Mouse (Mus musculus) megakaryocyte progenitor cell, adult 5-6 weeks (primary cell): Measurements from ENCODE around the gene Cep250. TPM values are rescaled to one million over a fixed set of nuclear protein-coding genes. Genes with fewer than 3 reads are reported as not detected.
"Not testable (repeated sequence)": the region's sequence is repeated elsewhere in the genome, so short reads cannot be mapped to it uniquely, and the experiment has no call there.

Experiments used
- ATAC-seq: replicated peaks from 2 replicates; pipeline ENCODE4 v1.8.0; 2016; ENCODE audit warnings: mild to moderate bottlenecking, moderate TSS enrichment, inconsistent platforms; ENCODE audit not compliant: poor library complexity
- total RNA-seq, 2 experiments: library from RNA; stranded (forward) in 1 of 2; stranded (reverse) in 1 of 2; fragments of 157-497, 149-512 nt in 1 of 2; fragments of 200-1000 nt in 1 of 2; gene quantifications; 2 replicates each; pipeline versions ENCODE4 v1.2.3 to v1.2.4; 2015 to 2017

Cep250 gene
- 9.6 and 12.7 TPM in 2 replicates for total RNA-seq (2015)
- 30.7 and 44.6 TPM in 2 replicates for total RNA-seq (2017)

DNA sequence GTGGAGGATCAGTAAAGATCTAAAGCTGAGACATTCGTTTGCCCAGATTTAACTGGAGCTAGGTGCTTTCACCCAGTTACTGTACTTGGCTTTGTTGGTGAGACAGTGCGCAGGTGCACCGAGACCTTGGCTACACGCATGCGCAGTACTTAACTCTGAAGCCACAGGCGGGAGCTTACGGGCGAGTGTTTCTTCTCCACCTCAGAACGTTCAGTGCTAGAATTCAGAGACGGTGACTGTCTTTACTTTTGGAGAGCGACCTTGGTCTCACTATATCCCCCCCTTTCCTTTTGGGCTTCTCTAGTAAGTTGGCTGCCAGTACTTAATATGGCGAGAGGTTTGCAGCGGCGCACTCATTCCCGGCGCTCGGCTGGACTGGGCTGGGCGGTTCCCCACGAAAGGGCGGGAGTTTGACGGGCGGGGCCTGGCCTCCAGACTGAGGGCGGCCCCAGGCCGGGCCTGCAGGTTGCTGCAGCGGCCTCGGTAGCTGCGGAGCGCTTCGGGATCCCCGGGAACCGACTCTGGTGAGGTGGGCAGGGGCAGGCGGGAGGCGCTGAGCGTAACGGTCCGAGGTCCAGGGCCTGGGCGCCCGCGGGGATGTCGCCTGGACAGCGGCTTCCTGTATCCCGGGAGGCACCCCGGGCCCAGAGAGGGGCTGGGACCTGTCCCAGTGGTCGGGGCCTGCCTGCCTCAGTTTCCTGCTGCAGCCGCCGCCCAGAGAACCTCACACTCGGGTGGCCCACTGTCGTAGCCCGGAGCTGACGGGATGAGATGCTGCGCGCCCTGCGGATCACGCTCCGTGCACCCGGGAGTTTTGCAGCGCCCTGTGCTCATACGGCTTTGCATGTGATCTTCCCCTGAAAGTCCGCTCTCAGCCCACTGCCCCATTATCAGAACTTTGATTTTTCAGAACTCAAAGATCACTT lies at the start of gene Cep250:
TSS of gene Cep250 (plus strand) at position 325 of the 926 bp plus-strand sequence.
- peak; percentile 95 for ATAC-seq

DNA sequence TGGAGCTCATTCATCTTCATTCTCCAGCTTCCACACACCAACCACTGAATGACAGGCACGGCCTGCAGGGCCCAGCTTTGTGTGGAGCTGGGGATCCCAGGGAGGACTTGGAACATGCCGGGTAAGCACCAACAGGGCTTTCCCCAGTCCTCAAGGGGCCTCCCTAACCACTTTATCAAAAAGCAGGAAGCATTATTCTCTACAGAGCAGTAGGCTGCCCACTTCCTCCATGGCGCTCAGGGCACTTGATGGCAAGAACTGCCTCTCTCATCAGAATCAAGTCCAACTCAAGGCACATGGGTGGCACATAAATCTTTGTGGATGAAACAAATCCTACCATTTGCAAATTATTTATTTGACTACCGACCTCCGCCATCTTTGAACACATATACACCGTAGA lies 41.6 kb upstream of the Cep250 start:
- ATAC-seq, result 0 out of 2 replicates have a peak, but pooled peaks have one; percentile 37

DNA sequence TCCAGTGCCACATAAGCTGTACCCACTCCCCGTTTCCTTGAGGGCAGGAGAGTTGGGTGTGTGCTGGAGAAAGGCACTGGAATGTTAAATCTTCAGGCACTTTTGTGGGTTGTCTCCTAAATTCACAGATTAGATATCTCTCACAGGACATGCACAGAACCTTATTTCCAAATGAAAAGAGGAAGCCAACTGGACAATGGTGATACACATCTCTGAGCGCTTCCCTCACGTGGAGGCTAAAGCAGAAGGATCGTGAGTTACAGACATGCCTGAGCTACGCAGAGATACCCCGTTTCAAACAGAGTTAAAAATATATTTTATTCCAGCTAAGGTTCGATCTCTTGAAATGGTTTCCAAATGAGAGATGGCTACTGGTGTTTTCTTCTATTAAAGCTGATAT lies 33.1 kb upstream of the Cep250 start:
- ATAC-seq, result no peak

DNA sequence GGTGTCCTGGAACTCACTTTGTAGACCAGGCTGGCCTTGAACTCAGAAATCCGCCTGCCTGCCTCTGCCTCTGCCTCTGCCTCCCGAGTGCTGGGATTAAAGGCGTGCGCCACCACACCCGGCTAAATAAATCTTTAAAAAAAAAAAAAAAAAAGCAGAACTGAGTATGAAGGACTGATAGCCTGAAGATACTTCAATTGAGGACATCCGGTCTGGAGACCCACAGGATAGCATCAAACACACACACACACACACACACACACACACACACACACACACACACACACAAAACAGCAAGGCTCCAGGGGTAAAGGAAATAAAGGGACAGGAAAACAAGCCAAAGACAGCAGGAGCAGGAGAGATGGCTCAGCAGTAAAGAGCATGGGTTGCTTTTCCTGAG lies 31.0 kb upstream of the Cep250 start:
- ATAC-seq, result not testable (repeated sequence)

DNA sequence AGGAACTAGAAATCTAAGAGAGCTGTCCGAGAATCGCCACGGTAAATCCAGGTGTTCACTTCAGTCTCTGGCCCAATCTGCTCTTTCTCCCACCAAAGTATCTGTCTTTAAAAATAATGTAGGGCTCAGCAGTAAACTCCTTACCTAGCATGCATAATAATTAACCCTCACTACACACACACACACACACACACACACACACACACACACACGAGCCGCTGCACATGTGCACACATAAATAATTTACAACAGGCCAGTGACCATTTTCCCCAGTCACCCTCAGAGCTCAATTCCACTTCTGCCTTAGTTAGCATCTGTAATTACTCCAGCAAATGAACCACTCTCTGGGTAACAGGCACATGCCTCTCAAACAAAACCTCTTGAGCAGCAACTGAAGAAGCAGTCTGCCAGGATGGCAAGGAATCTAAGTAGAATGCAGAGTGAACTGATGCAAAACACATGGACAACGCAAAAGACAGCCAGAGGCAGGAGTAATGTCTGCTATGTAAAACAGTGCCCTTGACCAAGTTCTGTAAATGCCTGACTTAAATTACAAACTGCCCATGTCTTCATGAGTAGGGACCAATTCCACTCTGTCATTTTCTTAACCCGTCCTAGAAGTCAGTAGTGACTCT lies 27.4 kb upstream of the Cep250 start:
- no peak for ATAC-seq

DNA sequence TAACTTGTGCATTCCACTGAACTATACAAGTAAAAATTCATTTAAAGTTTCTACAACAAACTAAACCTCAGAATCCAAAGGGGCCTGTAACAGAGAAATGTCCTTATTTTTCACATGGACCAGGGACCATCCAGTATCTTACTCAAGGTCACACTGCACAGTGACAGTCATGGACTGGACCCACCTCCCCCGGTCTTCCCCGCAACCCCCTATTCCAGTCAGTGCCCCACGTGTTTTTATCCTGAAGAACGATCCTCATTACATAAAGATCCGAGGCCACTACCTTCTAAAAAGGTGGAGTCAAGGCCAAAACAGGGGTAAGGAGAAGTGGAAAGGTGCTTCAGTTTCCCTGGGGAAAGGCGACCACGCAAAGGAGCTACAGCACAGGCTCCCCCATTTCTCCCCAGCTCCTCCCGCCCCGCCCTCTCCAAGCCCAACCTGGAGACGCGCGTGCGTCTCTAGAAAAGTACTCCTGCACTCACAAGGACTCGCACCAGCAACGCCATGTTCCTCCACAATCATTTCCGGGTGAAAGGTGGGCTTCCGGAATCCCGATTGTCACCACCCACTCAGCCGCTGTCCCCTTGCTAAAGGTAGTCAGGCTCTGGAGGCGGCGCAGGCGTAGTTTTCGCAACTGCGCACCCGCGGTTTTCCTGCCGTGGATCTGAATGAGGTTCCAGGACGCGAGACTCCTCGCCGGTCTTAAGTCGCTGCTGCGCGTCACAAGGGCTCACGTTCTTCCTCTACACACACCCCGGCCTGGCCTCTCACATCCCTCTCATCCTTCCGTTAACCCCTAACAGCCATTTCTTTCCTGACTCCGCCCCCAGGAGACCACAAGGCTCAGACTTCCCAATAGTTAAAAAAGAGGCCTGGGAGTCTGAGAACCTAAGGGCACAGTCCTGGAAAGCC lies 26.5 kb upstream of the Cep250 start, which contains the start of gene Uqcc1:
TSS of gene Uqcc1 (minus strand) at position 780 of the 912 bp plus-strand sequence.
- ATAC-seq, result peak; percentile 97

DNA sequence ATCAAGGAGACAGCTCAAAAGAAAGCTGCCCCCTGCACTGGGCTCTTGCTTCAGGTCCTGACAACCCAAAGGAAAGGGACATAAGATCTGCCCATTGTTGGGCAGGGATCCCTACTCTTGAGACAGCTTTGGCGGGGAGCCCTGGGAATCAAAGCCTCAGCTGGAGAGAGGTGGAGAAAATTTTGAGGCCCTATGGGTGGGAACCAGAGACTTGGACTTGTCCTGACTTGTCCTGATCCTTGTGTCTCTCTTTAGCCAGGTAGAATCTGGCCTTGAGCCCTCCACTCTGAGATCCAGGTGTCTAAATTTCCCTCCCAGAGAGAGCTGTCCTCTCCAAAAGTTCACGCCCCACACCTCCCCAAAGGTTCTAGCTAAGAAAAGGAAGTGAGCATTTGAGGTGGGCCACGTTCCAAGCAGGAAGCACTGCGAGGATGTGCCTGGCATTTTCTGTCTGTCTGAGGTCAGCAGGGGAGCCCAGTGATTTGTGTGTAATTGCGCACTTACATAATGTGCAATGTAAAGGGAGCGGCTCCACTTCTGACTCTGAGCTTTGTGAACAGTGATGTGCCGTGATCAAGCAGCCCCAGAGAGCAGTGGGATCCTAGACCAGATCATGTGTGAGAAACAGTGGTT lies 16.2 kb upstream of the Cep250 start:
- peak; percentile 66 for ATAC-seq

DNA sequence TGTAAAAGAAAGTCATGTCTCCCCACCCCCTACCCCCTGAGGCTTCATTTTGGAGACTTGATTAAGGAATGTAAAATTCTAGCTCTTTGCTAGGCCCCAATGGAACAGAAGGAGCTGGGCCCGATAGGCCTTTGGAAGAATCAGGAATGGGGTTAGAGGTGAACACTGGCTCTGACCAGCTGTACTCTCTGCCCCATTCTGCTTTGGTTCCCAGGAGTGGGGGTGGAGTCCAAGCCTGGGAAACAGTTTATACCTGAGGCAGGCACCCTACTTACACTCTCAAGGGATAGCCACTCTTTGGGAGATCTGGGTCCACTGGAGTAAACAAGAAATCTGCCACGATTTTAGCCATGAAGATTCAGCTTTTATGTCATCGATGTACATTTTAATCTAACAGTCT lies 15.6 kb upstream of the Cep250 start, which contains the start of gene Gm15557:
TSS of gene Gm15557 (plus strand) at position 48 of the 400 bp plus-strand sequence.
- no peak for ATAC-seq

DNA sequence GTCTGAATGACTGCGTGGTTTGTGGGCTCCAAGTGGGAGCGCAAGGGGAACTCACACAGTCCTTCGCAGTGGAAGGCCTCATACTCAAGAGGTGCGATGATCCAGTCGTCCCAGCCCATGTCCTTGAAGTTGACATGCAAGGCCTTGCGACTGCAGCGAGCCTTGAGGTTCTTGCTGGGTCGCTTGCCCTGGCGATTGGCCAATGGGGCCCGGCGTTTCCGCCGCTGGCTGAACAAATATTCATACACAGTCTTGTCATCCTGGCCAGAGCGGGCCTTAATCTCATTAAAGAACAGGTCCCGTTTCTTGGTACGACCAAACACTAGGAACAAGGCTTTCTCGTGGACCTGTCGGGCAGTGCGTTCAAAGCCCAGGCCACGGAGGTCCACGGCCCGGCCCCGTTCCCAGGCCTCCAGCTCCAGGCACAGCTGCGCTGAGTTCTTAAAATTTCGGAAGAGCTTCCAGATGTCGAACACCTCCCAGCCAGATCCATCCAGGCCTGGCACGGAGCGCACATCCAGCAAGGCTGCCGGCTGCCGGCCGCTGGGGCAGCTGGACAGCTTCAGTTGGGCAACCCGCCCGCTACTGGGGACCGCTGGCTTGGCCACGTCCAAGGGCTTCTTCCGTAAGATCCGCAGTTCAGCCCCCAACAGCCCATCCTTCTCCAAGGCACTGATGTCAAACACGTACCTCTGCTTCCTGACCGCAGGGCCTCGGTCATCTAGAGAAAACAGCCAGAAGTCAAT lies 14.4 kb upstream of the Cep250 start:
- ATAC-seq, result no peak

DNA sequence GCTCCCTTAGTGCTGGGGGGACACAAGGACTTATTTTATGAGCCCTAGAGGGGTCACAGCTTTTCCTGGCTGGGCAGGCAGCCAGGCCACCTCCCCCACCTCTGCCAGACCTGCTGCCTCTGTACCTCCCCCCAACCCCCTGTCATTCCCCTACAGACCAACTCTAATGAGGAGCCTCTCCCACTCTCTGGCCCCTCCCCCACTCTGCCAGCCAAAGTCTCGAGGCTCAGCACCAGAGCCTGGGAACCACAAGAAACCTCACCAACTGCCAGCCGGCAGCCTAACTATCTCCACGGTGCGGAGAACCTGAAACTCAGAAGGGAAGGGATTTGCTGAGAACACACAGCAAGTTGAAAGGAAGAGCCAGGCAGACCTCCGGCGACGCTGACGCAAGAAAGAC lies 12.8 kb upstream of the Cep250 start:
- no peak for ATAC-seq

DNA sequence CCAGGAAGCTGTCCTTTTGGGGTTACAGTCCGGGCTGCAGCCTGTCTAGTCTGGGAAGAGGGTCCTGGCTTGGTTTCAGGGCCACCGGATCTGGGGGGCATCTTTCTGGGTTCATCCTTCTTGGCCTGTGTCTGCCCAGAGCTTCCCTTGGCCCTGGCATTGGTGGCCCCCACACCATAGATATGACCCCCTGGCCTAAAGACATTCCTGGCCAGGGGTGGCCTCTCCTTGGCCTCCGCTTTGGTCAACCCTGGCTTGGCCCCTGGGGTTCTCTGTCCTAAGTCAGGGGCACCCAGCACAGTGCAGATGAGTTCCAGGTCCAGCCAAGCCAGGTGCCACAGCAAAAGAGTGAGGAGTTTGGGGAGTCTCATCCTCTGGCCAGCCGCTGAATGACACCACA lies 11.6 kb upstream of the Cep250 start:
- ATAC-seq, result no peak

DNA sequence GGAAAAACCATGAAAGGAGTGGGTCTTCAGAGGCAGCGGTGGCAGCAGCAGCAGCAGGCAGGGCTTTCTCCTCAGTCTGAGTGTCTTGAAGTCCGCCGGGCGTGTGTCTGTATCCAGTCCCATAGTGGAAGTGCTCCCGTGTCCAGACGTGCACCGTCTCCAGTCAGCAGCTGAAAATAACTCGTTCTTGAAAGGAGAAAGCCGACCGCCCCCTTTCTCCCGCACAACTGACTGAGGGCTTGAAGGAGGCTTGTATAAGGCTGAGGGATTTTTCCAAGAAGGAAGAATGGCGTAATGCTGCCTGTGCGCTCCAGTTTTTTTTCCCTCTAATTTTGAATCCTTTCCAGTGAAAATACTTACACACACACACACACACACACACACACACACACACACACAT lies 11.1 kb upstream of the Cep250 start, which contains the start of gene Gdf5:
TSS of gene Gdf5 (minus strand) at position 244 of the 400 bp plus-strand sequence.
- no peak for ATAC-seq

DNA sequence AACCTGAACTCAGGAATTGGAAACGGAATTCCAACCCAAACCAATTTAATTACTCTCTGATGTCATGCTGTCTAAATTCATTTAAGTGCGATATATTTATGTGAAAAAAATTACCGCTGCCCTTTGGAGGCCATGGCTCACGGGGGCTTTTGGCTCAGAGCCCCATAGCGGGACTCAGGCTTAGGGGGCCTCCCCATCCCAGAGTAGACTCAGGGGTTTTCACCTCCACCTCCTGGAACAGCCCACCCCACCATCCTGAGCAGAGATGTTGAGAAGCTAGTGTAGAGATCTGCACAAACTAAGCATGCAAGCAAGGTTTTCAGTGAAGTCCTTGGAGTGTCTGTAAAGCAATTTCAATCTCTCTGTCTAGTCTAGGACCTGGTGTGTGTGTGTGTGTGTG lies 10.7 kb upstream of the Cep250 start:
- no peak for ATAC-seq

DNA sequence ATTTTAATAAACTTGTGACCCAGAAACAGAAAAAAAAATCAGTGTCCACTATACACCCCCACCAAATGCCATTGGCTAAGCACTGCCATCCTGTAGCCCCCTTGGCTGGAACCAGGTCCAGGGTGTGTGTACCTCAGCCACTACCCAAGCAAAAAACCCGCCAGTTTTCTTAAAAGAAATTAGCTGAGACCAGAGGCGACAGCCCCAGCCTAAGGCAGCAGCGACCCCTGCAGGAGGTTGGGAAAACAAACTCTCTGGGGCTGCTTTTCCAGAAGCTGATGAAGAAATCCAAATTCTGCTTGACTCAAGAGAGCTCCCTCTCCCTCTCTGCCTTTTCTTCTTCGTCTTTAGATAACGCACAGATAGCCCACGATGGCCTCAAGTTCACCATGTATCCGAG lies 10.2 kb upstream of the Cep250 start:
- peak; percentile 78 for ATAC-seq

DNA sequence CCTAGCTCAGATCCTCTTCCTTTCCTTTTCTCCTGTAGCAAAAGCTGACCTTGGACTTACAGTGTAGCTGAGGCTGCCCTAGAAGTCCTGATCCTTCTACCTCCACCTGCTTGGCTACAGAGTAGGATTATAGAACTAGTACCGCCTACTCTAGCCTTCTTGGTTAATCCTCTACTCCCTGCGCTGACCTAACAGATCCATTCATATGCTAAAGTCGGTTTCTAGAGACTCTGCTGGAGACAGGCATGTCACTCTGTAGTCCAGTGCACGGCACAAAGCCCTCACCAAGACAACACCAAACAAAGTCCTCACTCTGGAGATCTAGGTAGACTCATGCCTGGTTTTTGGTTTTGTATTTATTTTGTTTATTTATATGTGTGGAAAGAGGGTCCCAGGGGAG lies 9.8 kb upstream of the Cep250 start:
- no peak for ATAC-seq

DNA sequence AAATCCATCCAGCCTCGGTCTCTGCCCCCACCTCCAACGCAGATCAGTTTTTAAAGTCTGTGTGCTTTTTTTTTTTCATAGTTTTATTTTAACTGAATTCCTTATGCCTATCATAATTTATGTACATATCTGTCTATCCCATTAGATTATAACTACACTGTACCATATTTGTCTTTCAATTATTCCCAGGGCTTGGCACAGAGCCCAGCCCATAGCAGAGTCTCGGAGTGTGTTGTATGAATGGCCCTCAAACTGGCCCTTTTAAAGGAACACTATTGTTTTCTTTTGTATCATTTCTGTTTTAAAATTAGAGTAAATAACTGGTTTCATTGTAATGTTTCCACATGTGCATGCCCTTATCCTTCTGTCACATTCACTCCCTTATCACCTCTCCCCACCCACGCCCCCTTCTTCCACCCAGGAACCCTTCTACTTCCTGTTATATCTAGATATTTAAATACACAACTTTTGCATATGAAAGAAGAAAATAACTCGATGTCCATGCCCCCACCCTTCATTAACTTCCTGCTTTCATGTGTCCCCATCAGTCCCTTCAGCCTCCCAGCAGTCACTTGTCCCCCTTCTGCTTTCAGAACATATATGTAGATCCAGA lies 8.8 kb upstream of the Cep250 start:
- ATAC-seq, result peak; percentile 82

DNA sequence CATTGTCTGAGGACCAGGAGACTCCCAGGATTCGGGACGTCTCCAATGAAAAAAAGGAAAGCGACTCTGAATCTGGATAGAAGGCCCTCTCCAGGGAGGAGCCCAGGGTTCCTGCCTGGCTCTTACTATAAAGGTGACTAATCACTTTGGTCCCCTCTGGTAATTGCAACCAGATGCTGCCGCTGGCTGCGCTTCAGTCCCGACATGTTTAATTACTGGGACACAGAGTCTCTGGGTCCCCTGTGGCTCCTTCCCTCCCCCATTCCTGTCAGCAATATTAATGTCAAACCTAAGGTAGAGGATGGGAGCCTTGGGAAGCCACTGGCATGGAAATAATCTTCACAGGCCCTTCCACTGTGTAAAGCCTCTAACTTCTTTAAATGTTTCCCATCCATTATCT lies 6.9 kb upstream of the Cep250 start:
- ATAC-seq, result no peak

DNA sequence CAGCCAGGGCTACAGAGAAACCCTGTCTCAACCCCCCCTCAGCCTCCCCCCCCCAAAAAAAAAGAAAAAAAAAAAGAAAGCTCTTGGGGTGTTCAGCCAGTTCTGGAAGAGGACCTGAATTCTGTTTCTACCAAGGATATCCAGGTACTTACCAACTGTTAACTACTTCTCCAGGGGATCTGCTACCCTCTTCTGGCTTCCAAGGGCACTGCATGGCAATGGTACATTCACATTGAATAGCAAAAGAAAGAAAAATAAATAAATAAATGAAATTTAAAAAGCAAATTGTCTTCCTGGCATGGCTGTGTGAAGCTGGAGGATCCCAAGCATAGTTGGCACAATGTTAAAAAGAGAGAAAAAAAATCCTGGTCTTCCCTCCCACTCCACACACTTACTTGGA lies 4.3 kb upstream of the Cep250 start:
- ATAC-seq, result peak; percentile 42

DNA sequence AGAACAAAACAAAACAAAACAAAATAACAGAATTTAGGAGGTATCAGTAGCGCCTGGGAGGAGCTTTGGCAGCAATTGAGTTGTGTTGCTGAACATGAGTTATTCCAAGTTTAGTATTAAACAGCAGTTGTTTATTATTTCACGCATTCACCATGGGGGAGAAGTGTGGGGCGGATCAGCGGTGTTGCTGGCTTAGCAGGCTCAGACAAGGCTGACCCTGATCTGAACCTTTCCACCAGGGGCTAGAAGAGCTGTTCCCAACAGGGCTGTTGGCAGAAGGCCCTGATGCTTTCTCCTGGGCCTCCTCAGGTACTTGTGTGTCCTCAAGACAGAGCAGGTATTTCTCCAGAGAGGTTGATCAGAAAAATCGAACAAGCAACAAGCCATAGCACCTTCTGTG lies 3.7 kb downstream of the Cep250 start:
- ATAC-seq, result no peak
